Mouse (Mus musculus) spleen, adult 2 months (tissue): ENCODE data around the gene Gm4131.

Experiments
- CTCF ChIP-seq: fragments of 200-500 bp; IDR thresholded peaks from 2 replicates; pipeline ENCODE4 v1.5.1; 2011; ENCODE audit warnings: mild to moderate bottlenecking, inconsistent platforms; ENCODE audit not compliant: insufficient read depth, insufficient read length, insufficient replicate concordance; ENCODE audit errors: extremely low read depth
- POLR2A ChIP-seq: fragments of 200-500 bp; IDR thresholded peaks from 2 replicates; pipeline ENCODE4 v1.6.1; 2011; ENCODE audit warnings: low read depth, low read length, inconsistent platforms

- no peak for TF ChIP-seq CTCF
- TF ChIP-seq POLR2A: no peak
Observed at GRCm38 (mm10) chr14:62563679-62564078, 3.0 kb downstream of the Gm4131 start.
